Mouse (Mus musculus) heart, embryonic 15.5 days (tissue): ENCODE data around the gene Spaca7. TPM values are rescaled to one million over a fixed set of nuclear protein-coding genes. Genes with fewer than 3 reads are reported as not detected.

Experiments
- ATAC-seq: fragments of 200-750 bp; cut with Nextera tagmentation; replicated peaks from 2 replicates; pipeline ENCODE4 v1.8.0; 2017; ENCODE audit warnings: low read depth, moderate TSS enrichment; ENCODE audit not compliant: insufficient number of reproducible peaks, insufficient read depth, low FRiP score
- H3K27ac ChIP-seq: fragments of 300-500 bp; sonication (generic); 2 replicates; pipeline ENCODE4 v1.5.1; 2015; ENCODE audit warnings: mild to moderate bottlenecking, inconsistent platforms
- H3K27me3 ChIP-seq: fragments of 300-500 bp; sonication (generic); 2 replicates; pipeline ENCODE4 v1.6.1; 2015; ENCODE audit warnings: inconsistent platforms
- H3K36me3 ChIP-seq: fragments of 300-500 bp; sonication (generic); 2 replicates; pipeline ENCODE4 v1.6.1; 2015; ENCODE audit warnings: mild to moderate bottlenecking, inconsistent platforms
- H3K4me1 ChIP-seq: fragments of 300-500 bp; sonication (generic); replicated peaks from 2 replicates; pipeline ENCODE4 v1.6.1; 2015; ENCODE audit warnings: inconsistent platforms
- H3K4me2 ChIP-seq: fragments of 300-500 bp; sonication (generic); 2 replicates; pipeline ENCODE4 v1.6.1; 2015; ENCODE audit warnings: inconsistent platforms, mild to moderate bottlenecking, moderate library complexity
- H3K4me3 ChIP-seq: fragments of 300-500 bp; sonication (generic); 2 replicates; pipeline ENCODE4 v1.5.1; 2015; ENCODE audit warnings: mild to moderate bottlenecking, inconsistent platforms
- H3K9ac ChIP-seq: fragments of 300-500 bp; sonication (generic); 2 replicates; pipeline ENCODE4 v1.6.1; 2015; ENCODE audit warnings: mild to moderate bottlenecking, inconsistent platforms
- H3K9me3 ChIP-seq: fragments of 300-500 bp; sonication (generic); replicated peaks from 2 replicates; pipeline ENCODE4 v1.6.1; 2016; ENCODE audit warnings: inconsistent platforms
- WGBS: fragments of 180-500 bp; shearing (Covaris S2); methylation state at CpG from one replicate; pipeline ENCODE4 v1.1.7; 2015; ENCODE audit warnings: mixed read lengths; 5-methylcytosine and 5-hydroxymethylcytosine counted together
- polyA plus RNA-seq: library from polyadenylated mRNA; unstranded; fragments of >200 nt; fragmentation: Nextera tagmentation; extraction: Ambion mirVana; gene quantifications from 2 replicates; pipeline ENCODE4 v1.2.1, GENCODE M21; 2015

The Spaca7 gene
- polyA plus RNA-seq, 1 experiment from 2014 or later: not detected

DNA sequence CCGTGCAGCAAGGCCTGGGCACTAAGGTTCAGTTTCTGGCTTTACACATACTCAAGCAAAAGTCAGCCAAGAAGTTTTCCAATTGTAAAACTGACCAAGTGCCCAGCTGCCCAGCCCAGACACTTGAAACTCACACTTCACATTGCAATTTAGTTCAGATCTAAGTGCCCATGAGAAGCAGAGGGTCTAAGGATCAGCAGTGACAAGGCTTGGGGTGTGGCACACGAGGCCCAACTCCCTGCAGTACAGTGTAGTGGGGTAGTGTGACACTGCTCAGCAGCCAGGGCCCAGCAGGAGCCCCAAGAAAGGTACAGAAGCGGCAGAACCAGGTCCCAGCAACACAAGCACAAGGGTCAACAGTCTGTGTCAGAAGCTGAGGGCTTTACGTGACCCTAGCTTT is 76.1 kb downstream of the Spaca7 start:
- Histone ChIP-seq H3K9ac (no peak overlapping the region), H3K4me2 (no peak overlapping the region), H3K27ac (no peak overlapping the region), H3K9me3 (no peaks in the 10 kb centered on the region), H3K27me3 (no peaks in the 10 kb centered on the region), H3K4me3 (no peak overlapping the region), H3K4me1 (peaks cover 2% of the 10 kb centered on the region; the same call in 1 of the 2 replicates), H3K36me3 (peaks cover 48% of the 10 kb centered on the region)
- 84% methylated on average over 4 of the region's 4 CpGs for WGBS
- no peak for ATAC-seq

Other genes with a start within 250 kb of the Spaca7 start
- not detected in 2 replicates for gene Sox1, start 177.7 kb upstream of the Spaca7 start, polyA plus RNA-seq
- gene Tubgcp3, start 99.2 kb downstream of the Spaca7 start, polyA plus RNA-seq: 21.9 and 27.9 TPM in 2 replicates
- gene Atp11a, start 184.0 kb downstream of the Spaca7 start, polyA plus RNA-seq: 14.1 and 15.9 TPM in 2 replicates